Mouse (Mus musculus): ENCODE results near the gene Lpin3.

- TF ChIP-seq CTCF (IDR thresholded peaks at IDR 0.05), result peak; percentile 52
- no peak for TF ChIP-seq POLR2A (IDR thresholded peaks at IDR 0.05; ENCODE audit: insufficient read depth, low read depth, low read length)
Observed at GRCm38 (mm10) chr2:160856359-160857102, 23.9 kb upstream of the Lpin3 start.

All from heart, adult 2 months (tissue).